Mouse (Mus musculus) lung, adult 2 months (tissue): ENCODE results near the gene Kpna3.

Experiments used
- CTCF ChIP-seq: fragments of 200-500 bp; IDR thresholded peaks from 2 replicates; pipeline ENCODE4 v1.5.1; 2011; ENCODE audit warnings: mild to moderate bottlenecking, low read length, control low read depth; ENCODE audit not compliant: insufficient read depth
- POLR2A ChIP-seq: fragments of 200-500 bp; IDR thresholded peaks from 2 replicates; pipeline ENCODE4 v1.6.1; 2011; ENCODE audit warnings: low read depth, mild to moderate bottlenecking, control low read depth, low read length, borderline replicate concordance; ENCODE audit errors: extremely low read depth

DNA sequence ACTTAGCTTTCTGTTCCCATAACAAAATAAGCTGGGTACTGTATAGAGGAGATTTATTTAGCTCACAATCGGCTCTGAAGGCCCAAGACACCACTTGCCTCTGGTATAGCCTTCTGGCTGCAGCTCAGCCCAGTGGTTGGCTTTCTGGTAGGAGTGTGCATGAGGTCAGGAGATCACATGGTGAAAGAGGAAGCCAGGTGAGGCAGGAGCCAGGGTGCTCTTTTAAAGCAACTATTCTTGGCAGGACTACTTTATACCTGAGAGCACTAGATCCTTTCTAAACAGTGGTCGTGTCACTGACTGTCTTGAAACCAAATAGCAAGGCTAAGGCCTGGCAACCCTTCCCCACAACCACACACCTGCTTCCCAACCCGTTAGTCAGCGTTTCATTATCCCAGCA is 89.8 kb downstream of the Kpna3 start:
- TF ChIP-seq POLR2A (no peak), CTCF (no peak)
